Mouse (Mus musculus): Measurements from ENCODE around the gene 2700097O09Rik.

GRCm38 (mm10) chr12:55054551-55055241 is 25.2 kb downstream of the 2700097O09Rik start:
- TF ChIP-seq CTCF (IDR thresholded peaks at IDR 0.05; ENCODE audit: low read depth) (no peak), EP300 (optimal IDR thresholded peaks at IDR 0.05) (no peak)
